Mouse (Mus musculus): ENCODE data around the gene 4930402H24Rik.
A peak's percentile ranks its signal among the peaks of the same experiment; 100 is the strongest.
"Not testable (repeated sequence)": the region's sequence is repeated elsewhere in the genome, so short reads cannot be mapped to it uniquely, and the experiment has no call there.

4930402H24Rik gene

DNA sequence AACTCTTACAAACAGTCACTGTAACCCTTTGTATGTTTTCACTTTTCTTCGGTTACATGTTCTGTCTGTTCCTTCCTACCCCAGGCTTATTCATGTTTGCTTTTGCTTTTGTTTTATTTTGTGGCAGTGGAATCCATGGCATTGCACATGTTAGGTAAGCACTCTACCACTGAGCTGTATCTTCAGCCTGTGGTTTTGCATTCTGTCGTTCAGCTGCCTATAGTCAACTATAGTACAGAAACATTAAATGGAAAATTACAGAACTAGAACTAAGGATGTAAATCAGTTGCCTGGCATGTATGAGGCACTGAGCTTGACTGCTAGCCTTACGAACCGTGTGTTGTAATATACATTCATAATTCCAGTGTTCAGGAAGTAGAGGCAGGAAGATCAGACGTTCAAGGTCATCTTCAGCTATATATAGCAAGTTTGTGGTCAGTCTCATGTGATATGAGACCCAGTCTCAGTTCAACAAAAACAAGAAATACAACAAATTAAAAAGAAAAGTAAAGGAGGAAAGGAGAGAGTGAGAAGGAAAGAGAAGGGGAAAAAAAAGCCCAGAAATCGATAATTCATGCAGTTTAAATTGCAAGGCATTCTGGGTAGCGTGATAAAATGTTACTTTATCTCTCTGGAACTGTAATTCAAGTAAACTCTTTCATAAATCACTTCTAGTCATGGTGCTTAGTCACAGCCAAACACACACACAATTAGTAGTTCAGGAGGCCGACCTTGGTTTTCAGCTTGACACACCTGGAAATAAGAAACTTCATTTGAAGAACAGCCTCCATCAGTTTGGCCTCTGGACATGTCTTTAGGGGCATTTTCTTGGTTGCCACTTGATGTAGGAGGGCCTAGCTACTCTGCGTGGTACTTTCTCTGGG lies 54.6 kb downstream of the 4930402H24Rik start:
- DNase-seq: no peak

DNA sequence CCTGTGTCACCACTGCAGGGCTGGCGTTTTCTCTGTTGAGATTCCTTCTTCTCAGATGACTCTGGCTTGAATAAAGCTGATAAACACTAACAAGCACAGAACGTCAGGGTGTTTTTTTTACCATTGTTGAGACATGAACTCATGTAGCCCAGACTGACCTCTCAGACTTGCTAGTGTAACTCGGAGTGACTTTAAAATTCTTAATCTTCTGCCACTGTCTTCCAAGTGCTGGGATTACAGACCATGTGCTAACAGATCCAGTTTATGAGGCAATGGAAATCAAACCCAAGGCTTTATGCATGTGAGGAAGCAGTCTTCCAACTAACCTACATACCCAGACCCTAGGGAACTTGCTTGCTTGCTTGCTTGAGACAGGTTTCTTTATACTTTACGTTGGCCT lies 56.5 kb downstream of the 4930402H24Rik start:
- DNase-seq: no peak

DNA sequence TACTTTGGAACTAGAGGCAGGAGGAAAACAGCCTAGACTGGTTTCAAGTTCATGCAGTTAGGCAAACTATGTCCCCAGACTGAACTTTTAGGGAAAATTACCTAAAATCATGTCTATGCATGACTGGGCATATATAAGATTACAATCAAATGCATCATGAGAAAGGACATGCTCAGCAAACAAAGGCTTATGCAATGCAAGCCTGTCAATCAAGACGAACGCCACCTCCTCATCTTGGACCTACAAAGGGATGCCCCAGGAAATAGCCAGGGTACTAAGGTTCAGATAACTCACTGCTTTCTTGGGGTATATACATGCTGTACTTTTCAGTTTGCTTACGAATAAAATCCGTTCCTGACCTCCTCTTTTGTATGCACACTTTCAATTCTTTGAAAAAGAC lies 57.9 kb downstream of the 4930402H24Rik start:
- DNase-seq: no peak

DNA sequence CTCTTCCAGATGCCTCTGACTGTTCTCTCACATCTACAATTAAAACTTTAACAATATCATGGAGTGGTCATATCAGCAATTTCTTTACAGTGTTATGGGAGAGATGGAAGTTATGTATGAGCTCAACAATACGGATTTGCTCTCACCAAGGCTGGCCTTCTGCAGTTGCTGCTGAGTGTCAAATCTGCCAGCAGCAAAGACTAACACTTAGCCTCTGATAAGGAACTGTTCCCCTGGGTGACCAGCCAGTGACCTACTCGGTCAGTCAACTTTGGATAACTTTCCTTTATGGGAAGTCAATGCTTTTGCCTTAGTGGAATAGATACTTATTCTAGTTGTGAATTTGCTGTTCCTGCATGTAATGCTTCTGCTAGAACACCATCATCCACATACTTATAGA lies 62.6 kb downstream of the 4930402H24Rik start:
- no peak for DNase-seq

DNA sequence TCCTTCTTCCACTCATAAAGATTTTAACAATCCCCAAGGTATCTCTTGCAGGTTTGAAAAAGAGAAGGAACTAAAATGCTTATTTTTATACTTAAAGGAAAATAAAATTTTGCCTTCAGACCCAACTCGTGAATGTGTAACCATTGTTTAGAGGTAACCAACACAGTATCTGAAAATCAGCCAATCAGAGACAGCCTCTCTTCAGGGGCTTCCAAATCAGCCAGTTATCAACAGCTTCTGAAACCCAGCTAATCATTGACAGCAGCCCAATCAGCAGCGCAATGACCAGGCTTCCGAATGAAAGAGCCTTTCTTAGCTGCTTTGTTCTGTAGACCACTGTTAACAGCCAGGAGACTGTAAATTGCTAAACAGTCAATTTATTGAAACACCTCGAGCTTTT lies 65.4 kb downstream of the 4930402H24Rik start:
- DNase-seq: peak; percentile 81 to 87

DNA sequence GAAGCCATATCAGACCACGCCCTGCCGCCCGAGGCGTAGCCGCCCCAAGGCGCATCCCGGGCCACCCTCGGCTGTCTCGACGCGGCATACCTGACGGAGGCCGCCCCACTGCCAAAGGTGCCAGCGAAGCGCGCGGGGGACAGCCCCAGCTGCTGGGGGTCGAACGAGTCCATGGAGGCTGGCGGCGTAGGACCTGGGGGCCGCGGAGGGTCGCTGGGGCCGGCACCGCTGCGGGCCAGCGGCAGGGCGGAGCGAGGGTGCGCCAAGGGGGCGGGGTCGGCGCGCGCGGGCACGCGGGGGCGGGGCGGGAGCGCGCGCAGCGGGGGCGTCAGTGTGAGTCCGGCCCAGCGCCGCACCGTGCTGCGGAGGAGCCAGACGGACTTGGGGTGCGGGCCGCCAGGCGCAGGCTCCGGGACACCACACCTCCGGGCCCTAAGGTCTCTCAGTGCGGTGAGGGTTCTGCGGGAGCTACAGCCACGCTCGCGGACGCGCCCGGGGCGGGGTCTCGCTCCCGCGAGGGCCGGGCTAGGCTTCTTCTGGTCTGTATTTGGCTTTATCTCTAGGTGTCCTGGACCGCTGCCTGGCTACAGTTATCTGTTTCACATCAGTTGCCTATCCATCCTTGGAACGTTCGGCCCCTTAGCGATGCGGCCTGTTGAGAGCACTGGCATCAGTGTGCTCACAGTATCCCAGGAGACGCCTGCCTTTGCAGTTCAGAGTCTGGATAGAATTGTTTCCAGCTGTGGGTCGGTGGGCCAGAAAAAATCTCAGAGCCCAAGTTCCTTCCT lies 66.1 kb downstream of the 4930402H24Rik start:
- peak; percentile 61 to 75 for DNase-seq

DNA sequence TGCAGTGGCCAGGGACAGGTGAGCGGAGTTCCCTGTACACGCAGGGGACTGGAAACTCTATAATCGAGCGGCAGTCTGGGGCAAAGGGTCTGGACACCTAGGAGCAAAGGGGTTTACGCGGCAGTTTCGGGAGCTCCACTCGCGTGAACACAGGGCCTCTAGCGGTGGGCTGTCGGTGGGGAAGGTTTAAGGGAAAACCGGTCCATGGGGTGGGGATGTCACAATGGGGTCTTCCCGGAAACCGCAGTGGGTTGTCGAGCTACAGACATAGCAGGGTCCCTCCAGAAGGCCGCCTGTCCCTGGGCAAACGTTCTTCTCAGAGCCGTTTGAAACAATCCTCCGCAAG lies 66.7 kb downstream of the 4930402H24Rik start:
- no peak for DNase-seq

DNA sequence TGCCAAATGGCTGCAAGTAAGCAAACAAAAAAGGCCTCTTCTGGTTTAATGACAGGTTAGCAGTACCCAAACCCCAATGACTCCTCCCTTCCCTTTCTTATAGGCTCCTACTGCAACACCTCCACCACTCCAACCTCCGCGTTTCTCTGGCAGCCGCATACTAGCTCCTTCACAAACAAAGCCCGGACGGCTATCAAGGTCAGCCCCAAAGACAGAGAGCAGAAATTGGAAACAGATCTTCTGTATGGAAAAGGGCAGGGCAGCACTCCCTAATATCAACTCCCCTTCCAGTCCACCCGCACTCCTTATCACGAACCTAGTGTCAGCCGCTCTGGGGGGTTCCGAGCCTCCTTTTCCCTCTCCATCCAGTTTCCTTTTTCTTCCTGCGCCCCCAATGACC lies 67.1 kb downstream of the 4930402H24Rik start:
- peak; percentile 34 to 44 for DNase-seq

DNA sequence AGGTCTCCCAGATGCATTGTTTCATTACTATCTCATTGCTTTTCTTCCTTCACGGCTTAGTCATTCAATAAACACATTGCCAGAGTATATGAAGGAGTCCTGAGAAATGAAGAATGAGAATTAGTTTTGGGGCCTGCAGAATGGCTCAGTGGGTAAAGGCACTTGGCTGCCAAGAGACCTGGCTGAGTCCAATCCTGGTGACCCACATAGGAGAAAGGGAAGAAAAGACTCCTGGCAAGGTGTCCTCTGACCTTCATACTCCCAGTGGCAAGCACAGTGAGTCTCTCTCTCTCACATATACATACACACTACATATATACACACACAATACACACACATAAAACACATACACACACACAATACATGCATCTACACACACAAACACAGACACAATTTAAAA lies 68.1 kb downstream of the 4930402H24Rik start:
- peak in 1 of 2 experiments; percentile 61 for DNase-seq

DNA sequence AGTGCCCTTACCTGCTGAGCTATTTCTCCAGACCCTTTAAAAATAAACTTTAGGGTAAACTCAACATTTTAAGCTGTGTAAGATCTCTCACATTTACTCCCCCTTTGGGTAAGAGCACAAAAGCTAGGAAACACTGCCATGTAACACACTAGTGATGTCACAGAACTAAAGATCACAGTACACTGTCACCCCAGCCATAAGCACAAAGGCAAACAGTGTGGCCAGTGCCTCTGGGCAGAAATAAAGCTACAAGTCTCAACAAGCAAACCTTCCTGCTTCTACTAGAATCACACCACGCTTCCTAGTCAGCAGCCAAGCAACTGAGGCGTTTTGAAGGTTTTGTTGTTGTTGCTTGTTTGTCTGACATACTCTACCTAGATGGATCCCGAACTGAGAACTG lies 72.5 kb downstream of the 4930402H24Rik start:
- no peak for DNase-seq

DNA sequence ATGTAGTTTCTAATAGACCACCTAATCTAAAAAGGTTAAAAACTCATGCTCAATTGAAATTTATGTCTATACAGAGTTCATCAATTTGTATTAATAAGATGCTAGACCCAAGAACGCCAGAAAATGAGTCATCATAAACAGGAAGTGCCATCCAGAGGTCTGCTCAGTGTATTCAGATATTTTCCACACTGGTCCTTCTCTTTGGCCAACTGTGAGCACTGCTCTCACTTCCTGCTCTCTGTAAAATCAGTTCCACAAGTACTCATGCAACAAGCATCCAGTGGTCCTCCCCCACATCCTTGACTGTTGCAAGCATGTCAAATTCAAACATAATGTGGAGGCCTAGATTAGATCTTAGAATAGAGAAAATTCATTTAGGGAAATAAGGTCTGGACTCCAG lies 73.6 kb downstream of the 4930402H24Rik start:
- no peak for DNase-seq

DNA sequence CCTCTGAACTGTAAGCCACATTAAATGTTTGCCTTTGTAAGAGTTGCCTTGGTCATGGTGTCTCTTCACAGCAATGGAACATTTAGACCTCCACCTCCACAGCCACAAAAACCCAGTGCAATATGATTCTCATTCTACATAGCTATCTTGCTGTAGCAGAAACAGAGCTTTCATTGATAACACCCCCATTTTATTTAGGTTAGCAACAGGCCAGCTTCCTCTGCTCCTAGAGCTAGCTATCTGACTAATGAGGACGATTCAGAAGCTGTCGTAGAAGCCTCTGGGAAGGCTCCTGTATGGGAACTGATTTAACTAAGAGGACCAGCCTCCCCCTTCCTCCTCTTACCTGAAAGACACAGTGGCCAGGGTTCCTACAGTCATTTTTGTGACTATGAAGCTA lies 74.2 kb downstream of the 4930402H24Rik start:
- DNase-seq: no peak

DNA sequence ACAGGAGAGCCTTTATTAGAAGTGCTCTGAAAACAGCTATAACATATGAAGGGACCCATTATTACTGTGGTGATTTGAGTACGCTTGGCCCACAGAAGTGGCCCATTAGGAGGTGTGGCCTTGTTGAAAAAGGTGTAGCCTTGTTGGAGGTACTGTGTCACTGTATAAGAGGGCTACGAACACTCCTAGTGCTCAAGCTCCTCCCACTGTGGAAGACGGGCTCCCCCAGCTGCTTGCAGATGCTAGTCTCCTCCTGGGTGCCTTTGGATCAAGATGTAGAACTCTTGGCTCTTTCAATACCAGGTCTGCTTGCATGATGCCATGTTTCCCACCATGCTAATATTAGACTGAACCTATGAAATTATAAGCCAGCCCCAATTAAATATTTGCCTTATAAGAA lies 76.0 kb downstream of the 4930402H24Rik start:
- DNase-seq: no peak

DNA sequence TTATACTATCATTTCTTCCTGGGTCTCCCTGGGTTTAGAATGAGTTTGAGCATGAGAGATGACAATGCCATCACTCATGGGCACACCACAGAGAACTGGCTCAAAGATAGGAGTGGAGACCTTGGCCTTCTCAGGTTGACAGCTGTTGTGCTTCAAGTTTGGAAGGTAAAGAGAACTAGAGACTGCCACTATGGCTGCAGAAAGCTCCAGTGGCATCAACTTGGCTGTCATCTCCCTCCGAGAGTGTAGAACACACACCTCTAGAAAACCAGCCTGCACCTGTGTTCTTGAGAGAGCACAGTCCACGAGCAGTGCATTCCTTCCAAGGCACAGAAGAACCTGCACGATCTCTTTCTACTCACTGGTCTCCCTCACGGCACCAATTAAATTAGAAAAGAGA lies 76.7 kb downstream of the 4930402H24Rik start:
- DNase-seq: no peak

DNA sequence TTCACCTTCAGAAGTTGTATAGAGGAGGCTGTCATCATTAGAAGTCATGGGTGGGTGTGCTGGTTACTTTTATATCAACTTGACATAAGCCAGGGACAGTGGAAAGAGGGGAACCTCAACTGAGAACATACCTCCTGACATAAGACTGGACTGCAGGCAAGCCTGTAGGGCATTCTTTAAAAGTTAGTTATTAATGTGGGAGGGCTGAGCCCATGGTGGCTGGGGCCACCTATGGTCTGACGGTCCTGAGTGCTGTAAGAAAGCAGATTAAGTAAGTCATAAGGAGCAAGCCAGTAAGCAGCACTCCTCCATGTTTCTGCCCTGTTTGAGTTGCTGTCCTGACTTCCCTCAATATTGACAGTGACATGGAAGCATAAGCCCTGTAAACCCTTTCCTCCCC lies 77.5 kb downstream of the 4930402H24Rik start:
- DNase-seq: peak; percentile 48 to 63

DNA sequence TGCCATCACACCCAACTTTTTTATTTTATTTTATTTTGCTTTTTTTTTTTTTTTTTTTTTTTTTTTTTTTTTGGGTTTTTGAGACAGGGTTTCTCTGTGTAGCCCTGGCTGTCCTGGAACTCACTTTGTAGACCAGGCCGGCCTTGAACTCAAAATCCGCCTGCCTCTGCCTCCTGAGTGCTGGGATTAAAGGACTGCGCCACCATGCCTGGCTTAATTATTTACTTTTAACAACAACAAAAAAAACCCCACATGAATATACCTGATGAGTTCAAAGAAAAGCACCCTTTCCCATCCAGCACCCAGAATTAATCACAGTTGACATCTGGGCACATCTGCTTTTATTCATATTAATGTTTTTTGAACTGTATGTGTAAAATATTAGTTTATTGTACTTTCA lies 78.1 kb downstream of the 4930402H24Rik start:
- DNase-seq: not testable (repeated sequence)

DNA sequence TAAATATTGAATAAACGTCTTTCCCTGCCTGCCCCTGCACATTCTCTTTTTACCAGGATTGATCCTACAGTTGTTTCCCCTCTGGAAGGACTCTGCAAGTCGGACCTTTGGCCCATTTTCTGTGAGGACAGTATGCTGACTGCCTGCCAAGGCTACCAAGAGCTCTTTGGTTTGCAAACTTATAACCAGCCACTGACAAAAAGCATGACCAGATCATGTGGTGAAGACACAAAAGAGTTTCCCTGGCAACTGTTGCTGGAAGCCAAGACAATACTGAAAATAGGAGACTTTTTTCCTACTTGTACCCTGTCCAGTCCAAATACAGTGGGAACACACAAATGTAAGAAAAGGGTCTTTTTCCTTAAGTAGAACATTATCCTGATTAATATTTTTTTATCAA lies 78.8 kb downstream of the 4930402H24Rik start:
- peak; percentile 87 to 91 for DNase-seq

DNA sequence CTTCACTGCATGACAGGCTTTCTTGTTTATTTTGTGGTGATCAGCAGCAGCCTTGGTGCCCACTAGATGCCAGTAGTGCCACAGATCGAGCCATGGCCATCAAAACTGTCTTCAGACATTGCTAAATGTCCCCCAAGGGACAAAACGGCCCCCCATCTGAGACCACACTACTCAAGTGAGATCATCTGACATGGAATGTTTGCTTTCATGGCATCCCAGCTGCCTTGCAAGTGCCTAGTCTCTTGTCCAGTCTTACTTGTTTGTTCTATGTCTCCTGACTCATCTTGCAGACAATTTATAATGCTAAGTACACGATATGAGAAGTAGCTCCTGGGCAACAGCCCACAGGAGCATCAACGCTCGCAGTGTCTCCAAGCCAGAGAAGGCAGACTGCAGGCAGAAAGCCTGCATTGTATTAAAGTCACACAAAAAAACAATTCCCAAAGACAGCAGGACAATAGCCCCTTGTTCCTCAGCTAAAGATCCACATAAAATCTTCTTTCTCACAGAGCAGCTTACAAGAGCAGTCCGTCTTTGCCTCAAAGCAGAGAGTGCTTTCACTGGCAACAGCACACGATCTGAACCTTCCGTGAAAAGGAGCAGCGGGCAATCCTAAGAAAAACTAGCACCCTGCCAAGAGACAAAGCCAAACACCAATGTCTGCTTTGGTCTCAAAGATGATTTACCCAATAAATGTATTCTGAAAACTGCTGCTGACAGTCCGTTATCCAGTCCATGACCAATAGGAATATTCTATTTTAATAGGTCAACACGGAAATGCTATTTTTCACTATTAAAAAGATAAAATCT lies 87.2 kb downstream of the 4930402H24Rik start:
- no peak for DNase-seq

DNA sequence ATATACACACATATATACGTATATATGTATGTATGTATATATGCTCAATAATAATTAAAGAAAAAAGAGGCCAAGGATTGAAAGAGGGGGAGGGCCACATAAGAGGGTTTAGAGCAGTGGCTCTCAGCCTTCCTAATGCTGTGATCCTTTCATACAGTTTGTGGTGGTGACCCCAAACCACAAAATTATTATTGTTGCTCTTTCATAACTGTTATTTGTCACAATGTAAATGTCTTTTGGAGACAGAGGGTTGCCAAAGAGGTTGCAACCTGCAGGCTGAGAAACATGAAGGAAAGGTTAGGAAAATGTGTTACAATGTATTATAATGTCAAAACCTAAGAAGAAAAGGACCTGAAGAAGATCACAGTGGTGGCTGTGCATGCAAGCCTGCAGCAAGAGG lies 88.3 kb downstream of the 4930402H24Rik start:
- no peak for DNase-seq

DNA sequence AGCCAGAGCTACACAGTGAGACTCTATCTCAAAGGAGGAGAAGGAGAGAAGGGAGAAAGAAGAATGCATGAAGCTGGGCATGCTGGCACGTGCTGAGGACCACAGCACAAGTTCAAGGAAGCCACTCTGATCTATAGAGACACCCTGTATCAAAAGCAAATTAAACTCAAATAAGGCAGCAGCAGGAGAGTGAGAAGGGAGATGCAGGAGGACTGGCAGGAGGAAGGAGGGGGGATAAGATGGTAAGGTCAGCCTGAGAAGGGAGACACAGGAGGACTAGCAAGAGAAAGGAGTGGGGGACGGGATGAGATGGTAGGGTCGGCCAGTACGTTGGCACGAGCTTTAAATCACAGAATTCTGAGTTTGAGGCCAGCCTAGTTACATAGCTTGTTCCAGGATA lies 90.0 kb downstream of the 4930402H24Rik start:
- no peak for DNase-seq

DNA sequence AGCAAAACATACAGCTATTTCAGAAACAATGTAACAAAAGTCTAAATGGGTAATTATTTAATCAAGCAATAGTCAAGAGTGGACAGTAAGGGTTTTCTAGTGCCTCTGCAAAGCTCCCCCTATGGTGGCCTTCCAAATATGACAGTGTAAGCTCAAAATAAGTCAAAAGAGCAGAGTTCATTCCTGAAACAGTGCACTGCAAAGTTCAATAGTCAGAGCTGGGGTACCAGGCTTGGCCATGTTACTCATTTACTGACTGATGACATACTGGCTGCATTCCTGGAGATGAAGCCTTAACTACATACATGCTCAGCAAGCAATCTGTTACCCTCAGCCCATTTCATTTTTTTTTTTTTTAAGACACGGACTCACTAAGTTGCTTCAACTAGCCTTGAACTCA lies 91.7 kb downstream of the 4930402H24Rik start:
- peak; percentile 74 to 87 for DNase-seq

DNA sequence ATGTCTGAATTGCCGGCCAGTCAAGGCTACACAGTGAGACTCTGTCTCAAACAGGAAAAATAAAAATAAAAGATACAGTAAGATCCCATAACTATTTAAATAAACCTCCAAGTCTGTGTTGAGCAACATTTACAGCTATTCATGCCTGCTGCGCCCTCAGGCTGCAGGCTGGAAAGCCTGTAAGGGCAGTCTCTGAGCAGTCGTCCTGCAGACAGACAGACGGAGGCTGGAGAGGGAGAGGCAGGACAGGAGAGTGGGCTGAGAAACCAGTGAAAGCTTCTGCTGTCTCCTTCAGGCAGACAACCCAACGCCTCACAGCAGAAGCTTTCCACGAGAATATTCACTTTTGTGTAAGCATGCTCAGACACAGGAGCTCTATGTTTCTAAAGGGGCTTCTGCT lies 92.5 kb downstream of the 4930402H24Rik start:
- DNase-seq: no peak

DNA sequence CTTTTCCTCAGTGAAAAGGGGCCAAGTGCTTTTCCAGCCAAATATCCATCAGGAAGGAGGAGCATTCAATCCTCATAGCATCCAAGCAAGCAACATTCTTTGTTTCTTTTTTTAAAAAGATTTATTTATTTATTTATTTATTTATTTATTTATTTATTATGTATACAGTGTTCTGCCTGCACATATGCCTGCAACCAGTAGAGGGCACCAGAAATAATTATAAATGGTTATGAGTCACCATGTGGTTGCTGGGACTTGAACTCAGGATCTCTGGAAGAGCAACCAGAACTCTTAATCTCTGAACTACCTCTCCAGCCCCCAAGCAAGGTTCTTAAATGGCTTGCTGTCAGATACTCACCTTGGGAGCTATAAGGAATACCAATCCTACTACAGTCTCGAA lies 93.7 kb downstream of the 4930402H24Rik start:
- DNase-seq: no peak
